In the genomic region with DNA sequence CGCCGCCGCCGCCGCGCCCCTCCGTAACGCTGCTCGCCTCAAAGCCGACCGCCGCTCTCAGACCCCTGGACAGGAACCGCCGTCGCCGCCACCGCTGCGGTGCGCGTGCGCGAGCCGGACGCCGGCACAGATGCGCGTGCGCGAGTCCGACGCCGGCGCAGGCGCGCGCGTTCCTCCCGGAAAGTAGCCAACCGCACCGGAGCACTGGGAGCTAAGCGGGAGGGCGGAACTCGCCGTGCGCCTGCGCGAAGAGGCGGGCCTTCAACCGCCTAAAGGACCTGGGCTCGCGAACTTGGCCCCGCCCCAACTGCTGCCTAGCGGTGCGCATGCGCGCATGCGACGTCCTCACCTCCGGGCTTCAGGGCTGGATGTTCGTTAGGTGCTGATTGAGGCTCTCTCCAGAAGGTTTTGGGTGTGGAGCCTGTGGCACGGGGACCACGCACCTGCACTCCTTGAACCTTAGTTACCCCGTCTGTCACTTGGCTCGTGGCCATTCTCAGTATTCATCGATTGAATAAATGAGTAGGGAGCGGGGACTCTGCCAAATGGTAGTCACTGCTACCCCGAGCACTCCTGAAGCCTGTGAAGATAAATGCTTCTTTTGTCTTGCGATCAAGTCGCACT, we compare ENCODE assay signal across 1 mouse cellular context.
TF ChIP-seq lines count a peak whose summit lies in the region.

A gene (minus strand): TSS at position 85 of the 624 bp plus-strand sequence.

TF ChIP-seq in CH12.LX, 34 proteins besides CTCF, POLR2A, EP300 and RAD21 (continued from another document):
- TF ChIP-seq ZKSCAN1 (IDR thresholded peaks at IDR 0.05; ENCODE audit: borderline replicate concordance, low read depth, low read length) (no peak), BHLHE40 (IDR thresholded peaks at IDR 0.05; ENCODE audit: low read depth, low read length) (no peak; the same call in 1 of the 2 replicates), KAT2A (IDR thresholded peaks at IDR 0.05; ENCODE audit: insufficient replicate concordance, low read length) (no peak; the same call in 1 of the 2 replicates), SIN3A (IDR thresholded peaks at IDR 0.05; ENCODE audit: low read length) (no peak), ETS1 (conservative IDR thresholded peaks at IDR 0.05; ENCODE audit: low read depth, low read length) (no peak), ELF1 (IDR thresholded peaks at IDR 0.05; ENCODE audit: low read depth, low read length) (peak; percentile 90), CHD2 (IDR thresholded peaks at IDR 0.05; ENCODE audit: low read length) (no peak), MYC (IDR thresholded peaks at IDR 0.05; ENCODE audit: low read depth, low read length) (no peak), JUND (conservative IDR thresholded peaks at IDR 0.05; ENCODE audit: low read depth, low read length) (no peak), MAZ (IDR thresholded peaks at IDR 0.05; ENCODE audit: low read depth, low read length) (0 out of 2 replicates have a peak, but pooled peaks have one; percentile 44), JUN (IDR thresholded peaks at IDR 0.05; ENCODE audit: insufficient read depth, low read depth, low read length) (no peak), SMC3 (IDR thresholded peaks at IDR 0.05; ENCODE audit: low read depth, low read length) (no peak), MAFK (IDR thresholded peaks at IDR 0.05; ENCODE audit: insufficient replicate concordance, low read length) (no peak), MXI1 (IDR thresholded peaks at IDR 0.05; ENCODE audit: low read depth, low read length) (peak; percentile 46; the same call in 1 of the 2 replicates), MEF2A (IDR thresholded peaks at IDR 0.05; ENCODE audit: borderline replicate concordance, low read depth, low read length) (peak; percentile 51; the same call in 1 of the 2 replicates), USF1 (IDR thresholded peaks at IDR 0.05; ENCODE audit: low read depth, low read length) (no peak), UBTF (IDR thresholded peaks at IDR 0.05; ENCODE audit: low read depth, low read length) (no peak), ZNF384 (IDR thresholded peaks at IDR 0.05; ENCODE audit: low read depth, low read length) (no peak)
